Mouse (Mus musculus) cerebellum, postnatal 25 days (tissue): ENCODE data around the gene Kazn.

Experiments
- DNase-seq, 2 experiments: peaks; one replicate each; pipeline ENCODE4 v3.0.0; 2021; ENCODE audit warnings: mixed read lengths in 2 of 2

Gene Kazn

DNA sequence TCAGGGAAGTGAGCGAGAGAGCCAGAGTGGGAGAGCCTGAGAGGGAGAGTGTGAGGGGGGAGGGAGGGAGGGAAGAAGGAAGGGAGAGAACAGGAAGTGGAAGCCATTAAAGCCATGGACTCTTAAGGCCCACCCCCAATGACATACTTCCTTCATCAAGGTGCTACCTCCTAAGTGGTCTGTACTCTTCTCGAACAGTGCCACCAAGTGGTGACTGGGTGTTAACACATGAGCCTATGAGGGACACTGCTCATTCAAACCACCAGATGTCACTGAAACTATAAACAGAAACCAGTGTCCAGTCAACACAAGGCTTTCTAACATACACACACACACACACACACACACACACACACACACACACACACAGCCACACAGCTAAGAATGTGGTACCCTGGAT lies 77.1 kb downstream of the Kazn start:
- no peak for DNase-seq

DNA sequence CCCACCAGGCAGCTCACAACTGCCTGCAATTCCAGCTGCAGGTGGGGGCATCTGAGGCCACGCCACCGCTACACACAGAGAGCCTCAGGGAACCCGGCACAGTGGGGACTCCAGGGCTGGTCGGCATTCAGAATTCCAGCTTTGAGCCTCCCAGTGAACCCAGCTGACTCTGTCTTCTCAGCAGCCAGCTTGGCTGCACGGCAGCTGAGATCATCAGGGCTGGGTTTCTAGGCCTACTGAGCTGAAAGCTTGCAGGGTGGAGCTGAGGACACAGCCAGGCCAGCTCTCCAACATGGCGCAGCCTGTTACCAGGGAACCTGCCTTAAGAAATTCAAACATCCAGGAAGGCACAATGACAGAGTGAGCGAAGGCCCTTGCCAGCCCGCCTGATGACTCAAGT lies 79.2 kb downstream of the Kazn start:
- no peak for DNase-seq

DNA sequence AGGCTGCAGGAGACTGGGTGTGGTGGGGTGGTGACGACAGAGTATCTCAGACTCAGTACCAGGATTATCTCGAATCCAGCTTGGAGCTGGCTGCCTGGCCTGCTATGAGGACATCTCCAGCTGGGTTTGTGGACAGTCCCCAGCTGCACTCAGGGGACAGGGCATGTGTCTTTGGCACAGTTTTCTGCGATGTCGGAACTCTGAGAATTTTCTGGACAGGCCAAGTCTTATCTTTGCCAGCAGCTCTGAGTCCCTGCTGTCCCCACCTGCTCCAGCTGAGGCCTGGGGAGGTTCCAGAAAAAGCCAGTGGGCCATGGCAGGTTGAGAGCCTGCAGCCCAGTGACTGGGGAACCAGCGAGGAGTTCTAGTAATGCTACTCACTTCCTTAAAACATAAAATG lies 82.7 kb downstream of the Kazn start:
- peak; percentile 71 to 73 for DNase-seq

DNA sequence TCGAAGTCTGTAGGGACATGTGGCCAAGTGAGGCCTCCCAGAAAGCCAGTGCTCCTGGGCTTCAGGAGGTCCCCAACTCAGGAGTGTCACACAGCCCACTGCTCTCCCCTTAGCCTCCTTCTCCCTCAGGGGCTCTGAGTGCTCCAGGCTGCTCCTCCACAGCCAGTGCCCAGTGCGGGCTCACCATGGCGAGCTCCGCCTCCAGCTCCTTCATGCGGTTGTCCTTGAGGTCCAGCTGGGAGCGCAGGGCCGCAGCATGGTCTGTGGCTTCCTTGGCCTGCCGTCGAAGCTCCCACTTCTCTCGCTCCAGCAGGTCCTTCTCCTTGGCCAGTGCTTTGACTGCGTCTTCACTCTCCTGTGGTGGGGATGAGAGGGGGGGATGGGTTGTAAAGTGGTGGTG lies 85.0 kb downstream of the Kazn start:
- DNase-seq, result no peak

DNA sequence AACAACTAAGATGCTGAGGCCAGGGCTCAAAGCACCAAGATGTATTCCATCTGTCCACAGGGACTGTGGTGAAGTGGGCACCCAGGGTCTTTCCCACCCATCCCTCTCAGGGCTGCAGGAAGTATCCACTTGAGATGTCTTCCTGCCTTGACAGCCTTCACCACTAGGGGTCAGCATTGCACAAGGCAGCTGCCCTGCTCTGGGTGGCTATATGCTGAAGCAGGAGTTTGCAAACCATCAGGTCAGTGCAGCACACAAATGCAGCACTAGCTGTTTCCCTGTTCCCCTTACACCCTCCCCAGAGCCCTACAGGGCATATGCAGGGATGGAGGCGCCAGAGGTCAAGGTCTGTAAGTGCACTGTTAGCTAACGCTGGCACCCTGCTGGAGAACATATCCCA lies 85.7 kb downstream of the Kazn start:
- peak; percentile 91 to 96 for DNase-seq

DNA sequence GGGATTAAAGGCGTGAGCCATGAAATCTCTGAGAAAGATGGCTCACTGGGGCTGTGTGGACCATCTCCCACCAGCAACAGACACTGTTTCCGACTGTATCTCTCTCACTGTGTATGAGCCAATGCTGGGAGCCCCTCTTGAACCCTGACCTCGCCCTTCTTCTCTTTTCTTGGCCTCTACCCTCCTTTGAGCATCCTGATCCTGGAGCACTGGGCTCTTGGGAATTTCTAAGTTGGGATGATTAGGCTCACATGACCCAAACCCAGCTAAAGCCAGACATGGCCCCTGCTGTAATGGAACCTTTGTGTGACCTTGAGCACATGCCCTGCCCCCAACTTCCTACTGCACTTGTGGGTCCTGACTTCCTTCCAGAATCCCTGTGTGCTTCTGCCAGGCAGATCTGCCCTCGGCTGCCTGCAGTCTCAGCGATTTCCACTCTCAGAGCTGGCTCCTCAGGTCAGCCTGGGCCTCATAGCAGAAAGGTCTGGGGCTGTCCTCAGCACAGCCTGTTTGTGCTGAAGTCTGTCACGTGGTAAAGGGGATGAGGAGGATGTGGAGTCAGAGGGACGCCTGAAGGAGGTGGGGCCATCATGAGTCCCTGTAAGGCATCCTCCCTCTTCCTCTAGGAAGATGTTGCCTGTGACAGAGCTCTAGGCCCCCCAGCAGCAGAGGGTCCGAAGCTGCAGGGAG lies 86.3 kb downstream of the Kazn start:
- no peak for DNase-seq

DNA sequence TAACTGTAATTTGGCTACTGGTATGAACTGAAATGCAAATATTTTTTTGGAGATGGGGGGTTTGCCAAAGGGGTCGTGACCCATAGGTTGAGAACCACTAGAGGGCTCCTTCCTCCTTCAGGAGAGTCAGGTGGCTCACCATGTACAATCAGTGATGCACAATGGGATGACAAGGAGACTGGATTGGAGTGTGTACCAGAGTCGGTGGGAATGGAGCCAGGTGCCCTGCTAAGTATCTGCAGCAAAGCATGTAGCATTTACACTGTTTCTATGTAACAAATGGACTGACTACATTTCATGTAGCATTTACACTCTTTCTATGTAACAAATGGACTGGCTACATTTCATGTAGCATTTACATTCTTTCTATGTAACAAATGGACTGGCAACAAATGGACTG lies 89.1 kb downstream of the Kazn start:
- DNase-seq, result peak in 1 of 2 experiments; percentile 56

DNA sequence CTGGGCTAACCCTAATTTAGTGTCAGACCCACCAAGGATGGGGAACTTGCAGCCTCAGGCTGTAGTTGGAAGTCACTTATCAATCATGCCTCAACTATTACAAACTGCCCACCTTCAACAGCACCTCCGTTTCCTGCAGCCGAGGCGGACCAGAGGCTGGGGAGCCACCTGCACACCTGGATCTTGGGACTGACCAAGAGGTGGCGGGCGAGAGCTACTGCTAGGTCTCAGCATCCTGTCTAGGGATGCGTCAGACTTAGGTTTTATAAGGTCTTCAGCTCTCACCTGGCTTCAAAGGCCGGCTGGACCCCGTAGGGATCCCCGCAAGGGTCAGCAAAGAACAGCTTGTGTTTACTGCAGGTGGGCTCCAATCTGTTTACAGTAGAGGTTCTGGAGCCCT lies 90.0 kb downstream of the Kazn start:
- peak in 1 of 2 experiments; percentile 48 for DNase-seq

DNA sequence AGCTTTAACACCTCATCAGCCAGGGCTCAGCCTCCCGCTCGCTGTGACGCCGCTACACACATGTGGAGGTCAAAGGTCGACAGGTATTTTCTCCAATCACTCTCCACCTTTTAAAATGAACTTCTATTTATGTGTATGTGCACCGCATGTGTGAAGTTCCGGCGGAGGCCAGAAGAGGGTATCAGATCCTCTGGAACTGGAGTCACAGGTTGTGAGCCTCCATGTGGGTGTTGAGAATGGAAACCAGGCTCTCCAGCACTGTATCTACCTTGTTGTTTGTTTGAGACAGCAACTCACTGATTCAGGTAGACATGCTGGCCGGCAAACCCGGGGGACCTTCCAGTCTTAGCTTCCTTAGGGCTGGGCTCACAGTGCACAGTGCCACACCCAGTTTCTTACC lies 91.5 kb downstream of the Kazn start:
- DNase-seq, result no peak

DNA sequence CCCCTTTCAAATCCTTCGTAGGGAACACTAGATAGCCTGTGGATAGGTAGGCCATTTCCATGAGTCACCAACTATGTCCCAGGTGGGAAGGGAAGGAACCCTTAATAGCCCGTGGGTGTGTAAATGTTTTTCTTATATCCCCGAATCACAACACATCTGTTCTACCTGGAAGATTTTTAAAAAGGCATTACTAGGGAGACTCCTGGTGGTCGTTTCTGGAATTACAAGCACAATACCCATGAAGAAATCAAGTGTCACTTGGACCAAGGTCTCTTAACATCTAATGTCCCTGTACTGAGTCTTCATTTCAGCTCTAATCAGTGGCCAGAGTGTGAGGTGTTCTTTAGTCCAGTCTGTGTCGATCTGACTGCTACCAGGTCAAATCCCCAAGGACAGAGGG lies 95.1 kb downstream of the Kazn start:
- DNase-seq, result peak in 1 of 2 experiments; percentile 52

DNA sequence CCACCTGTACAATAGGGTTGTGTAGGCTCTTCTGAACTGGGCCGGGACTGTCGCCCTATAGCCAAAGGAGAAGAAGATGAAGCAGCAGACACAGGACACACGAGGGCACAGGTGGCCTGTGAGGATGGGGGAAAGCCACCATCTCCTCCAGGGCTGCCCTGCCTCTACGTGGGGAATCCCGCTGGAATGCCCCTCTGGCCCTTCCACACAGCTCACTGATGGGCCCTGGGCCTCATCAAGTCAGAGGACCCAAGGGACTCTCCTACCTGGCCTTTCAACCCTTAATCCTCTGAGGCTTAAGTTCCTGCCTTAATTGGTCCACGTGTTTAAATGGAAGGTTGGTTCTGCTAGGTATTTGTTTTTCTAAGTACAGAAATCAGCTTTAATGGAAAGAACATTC lies 95.9 kb downstream of the Kazn start:
- no peak for DNase-seq

DNA sequence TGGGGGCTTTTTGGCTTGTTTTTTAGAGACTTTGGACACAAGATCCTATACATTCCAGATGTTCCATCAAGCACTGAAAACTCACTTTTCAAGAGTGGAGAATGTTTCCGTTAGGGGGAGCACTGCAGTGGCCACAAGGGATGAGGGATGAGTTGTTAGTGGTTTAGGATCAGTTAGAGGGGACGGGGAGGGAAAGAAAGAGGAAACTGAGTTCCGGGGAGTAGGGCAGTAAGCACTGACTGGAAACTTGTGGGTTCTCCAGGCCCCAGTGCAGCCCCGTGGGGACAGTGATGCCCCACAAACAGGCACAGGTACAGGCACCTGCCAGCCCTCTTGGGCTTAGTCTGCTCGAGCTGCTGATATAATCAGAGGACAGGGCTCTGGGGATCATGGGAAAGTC lies 99.5 kb downstream of the Kazn start:
- no peak for DNase-seq

DNA sequence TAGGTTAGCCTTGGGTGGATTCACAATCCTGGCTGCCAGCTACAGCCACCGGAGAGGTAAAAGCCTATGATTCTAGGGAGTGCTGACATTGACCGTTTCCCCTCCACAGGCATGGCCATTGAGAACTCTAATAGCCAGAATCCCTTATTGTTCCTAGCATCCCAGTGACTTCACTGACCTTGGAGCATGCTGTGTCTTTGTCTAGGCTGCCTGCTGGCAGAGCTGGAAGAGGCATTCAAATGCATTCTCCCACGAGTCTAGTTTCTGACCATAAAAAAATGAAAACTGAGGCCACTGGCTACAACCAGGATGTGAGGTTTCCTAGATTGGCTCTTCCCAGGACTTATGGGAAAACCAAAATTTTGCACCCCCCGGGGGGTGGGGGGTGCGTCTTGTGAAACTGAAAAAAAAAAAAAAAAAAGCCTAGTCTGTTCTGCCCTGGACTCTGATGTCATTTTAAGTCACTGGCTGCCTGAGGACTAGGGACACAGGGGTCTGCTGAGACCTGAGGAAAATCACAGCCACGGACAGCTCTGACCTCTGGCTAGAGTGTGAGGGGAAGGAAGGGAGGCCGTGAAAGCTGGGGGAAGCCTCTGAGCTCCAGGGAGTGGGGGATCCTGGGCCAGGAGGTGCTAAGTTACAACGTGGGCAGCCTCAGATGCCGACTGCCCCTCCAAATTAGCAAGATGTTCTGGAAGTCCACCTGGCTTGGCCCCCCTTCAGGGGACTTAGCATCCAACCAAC lies 100.7 kb downstream of the Kazn start:
- peak in 1 of 2 experiments; percentile 42 for DNase-seq

DNA sequence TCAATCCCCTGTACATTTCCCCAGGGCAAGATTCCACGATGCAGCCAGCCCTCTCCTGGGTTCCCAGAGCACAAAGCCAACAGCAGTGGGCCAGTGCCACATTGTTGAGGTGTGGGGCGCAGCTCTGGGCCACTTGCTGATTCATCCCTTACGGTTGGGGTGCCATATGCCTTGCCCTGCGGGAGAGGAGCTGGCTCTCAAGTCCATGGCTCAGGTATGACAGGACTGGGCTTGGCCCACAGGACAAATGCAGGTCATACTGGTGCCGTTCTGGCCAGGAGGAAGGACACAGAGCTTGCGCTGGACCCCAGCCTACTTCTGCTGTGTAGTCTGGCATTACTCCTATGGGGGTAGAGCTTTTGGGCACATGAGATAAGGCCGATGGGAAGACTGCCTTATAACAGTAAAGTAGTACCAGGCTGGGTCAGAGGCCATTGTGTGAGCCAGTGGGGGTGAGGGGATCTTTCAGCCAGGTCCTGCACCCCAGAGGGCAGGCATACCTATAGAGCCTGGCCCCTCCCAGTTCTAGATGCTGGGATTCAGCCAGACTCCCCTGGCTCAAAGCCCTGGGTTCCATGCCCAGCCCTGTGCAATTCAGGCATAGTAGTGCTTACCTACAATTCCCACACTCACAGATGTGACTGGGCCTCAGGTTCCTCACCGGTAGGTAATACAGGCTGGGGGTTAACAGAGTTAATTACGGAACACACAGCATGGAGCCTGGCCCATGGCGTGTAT lies 102.3 kb downstream of the Kazn start:
- DNase-seq, result peak; percentile 95 to 96

DNA sequence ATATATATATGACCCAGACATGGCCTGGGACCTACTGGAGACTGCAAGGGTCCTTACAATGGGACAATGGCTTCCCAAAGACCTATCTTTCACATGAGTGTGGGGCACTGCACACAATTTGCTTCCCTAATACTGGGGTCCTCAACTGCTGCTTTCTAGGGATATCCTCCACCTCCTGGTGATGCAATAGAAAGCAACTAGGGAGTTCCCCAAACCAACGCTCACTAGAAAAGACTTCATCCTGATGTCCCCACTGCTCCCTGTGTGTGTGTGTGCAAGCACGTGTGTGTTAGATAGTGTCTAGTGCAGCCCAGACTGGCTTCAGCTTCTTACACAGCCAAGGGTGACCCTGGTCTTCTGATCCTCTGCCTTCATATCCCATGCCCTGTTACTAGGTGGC lies 103.7 kb downstream of the Kazn start:
- no peak for DNase-seq

DNA sequence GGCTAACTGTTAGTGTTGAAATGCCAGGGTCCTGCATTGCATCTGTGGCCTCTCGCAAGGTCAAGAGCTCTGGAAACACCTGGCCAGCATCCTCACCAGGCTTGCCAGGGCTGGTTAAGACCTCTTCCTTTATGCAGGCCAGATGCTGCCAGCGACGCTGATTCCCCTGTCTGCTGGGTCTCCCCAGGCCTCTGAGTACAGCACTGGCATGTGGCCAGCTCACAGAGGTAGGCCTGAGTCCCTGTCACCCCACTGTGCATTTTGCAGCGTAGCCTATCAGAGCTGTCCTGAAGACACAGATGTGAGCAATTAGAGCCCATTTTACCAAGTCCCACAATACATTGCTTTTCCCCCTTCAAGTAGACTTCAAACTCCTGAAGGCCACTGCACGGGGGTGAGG lies 109.0 kb downstream of the Kazn start:
- DNase-seq, result no peak

DNA sequence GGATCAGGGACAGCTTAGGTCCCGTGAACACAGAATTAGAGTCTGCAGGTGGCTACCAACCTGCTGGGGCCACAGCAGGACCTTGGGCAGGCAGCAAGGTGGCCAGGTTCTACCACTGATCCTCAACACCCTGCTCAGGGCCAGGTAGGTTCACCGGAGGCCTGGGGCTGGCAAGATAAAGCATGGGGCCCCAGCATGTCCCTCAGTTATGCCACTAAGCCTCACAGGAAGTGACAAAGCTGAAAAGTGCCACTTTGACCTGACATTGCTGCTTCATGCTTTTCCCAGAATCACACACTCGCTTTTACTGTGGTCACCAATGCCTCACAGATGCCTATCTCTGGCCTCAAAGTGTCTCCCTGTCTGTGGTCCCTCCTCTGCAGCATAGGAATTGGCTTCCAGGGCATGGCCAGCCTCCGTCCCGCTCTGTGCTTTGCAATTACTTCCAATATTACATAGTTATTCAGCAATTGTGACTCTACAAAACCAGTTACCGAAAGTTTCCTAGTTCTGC lies 111.9 kb downstream of the Kazn start:
- DNase-seq, result no peak

DNA sequence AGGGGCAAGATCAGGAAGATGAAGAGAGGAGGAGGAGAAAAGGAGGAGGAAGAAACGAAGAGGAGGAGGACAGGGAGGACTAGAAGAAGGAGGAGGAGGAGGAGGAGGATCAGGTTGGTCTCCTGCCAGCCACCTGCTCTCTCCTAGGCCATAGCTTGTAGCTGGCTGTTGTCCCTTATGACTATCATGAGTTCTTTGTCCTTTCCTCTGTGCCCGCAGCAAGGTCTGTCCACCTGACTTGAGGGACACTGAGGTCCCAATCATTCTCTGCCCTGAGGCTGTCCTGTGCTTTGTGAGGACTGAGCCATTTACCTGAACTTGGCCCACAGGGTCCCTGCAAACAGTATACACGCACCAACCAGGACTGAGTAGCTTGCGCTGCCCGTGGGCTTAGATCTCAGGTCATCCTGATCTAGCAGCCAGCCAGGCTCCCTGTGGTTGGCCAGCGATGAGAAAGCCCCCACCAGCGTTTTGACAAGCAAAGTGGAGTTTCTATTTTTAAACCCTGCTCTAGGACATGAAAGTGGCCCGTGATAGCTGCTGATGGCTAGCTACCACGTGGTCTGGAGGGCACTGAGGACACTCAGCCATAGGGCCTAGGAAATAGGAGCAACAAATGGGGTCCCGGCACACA lies 112.4 kb downstream of the Kazn start:
- no peak for DNase-seq

DNA sequence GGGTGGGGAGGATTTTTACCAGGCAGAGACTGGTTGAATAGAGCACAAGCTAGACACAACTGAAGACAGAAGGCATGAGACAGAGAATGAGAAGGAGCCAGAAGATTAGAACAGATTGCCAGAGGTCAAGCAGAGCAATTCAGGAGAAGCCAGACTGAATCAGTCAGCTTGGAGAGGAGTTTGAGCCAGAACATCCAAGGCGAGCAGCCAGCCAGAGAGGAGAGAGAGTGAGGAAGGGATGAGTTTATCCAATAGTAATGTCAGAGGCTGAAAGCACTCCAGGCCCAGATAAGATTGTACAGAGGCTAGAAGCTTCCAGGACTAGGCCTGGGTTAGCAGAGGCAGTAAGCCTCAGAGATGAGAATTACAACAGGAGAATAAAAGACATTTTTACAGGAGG lies 118.0 kb downstream of the Kazn start:
- DNase-seq, result no peak

DNA sequence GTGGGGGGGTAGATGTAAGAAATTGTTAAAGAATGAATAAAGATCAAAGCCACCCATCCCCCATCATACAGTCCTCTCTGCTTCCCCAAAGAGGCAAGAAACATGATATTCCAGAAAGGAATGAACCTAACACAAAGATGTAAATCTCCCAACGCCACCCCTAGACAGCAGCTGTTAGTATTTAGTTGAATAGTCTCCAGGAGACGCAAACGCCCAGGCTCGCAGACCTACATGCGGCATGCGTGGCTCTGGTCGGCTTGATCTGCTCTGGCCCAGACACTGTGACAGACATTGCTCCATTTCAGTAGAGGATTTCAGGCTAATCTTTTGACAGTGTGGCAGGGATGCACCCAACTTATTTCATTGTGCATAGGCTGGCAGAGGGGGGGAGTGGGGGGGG lies 120.7 kb downstream of the Kazn start:
- DNase-seq, result no peak

DNA sequence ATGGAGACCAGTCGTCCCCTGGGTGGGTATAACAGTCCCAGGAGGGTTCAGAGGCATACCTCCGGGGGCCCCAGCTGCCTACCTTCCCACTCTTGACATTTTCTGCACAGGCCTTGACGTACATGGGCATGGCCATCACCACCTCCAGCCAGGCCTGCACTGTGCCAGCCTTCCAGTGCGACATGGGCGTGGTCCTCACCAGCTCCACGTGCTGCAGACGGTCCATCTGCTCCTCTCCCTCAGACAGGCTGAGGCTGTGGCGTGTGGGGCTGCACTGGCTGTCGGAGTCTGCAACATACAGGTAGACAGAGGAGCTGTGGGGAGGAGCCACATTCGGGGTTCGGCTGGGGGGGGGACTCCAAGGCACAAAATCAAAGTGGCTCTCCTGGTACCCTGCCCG lies 121.2 kb downstream of the Kazn start:
- peak in 1 of 2 experiments; percentile 55 for DNase-seq

DNA sequence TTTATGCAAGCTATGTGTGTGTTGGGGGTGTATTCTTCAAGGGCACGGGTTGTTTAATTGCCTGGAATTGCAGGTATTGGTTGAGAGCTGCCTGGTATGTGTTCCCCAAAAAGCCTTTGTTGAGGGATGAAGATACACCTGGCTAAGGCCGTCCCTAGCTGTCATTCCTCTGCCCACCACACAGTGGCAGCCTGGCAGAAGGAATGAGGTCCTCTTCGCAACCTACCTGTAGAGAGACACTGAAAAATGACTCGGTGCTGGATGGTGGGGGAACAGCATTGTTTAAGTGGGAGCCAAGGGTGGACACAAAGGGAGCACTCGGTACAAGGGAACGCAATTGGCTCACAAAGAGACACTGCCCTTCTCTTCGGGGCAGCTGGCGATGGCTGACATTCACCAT lies 125.9 kb downstream of the Kazn start:
- DNase-seq, result peak; percentile 84 to 89

DNA sequence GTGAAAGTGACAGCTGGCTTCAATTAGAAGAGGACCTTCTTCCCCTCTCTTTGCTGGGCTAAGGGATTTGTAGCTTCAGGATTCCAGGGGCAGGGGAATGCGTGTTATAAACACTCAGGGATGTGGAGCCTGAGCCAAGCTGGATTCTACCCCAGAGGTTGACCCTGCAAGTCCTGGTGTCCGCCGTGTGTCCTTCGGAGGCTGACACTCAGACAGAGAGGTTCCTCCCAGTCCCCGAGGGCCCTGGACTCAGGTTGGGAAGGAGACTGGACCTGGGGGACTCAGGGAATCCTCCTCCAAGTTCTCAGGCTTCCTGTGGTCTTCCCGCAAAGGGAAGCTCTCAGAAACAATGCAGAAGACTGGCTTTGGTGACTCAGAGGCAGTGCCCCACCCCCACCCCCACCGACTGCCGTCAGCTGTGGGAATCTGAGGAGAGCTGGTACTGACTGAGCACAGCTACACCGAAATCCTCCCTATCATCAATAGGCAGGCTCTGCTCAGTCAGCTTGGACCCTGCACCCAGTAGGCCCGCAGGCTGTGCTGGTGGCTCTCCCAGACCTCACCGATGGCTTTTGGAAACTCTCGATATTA lies 136.0 kb downstream of the Kazn start:
- no peak for DNase-seq
